Mouse (Mus musculus) liver, embryonic 11.5 days (tissue): Measurements from ENCODE around the gene Pigk. TPM values are rescaled to one million over a fixed set of nuclear protein-coding genes. Genes with fewer than 3 reads are reported as not detected.
A peak's percentile ranks its signal among the peaks of the same experiment; 100 is the strongest.
"Not testable (repeated sequence)": the region's sequence is repeated elsewhere in the genome, so short reads cannot be mapped to it uniquely, and the experiment has no call there.

Experiments
- ATAC-seq: fragments of 200-750 bp; cut with Nextera tagmentation; replicated peaks from 2 replicates; pipeline ENCODE4 v1.8.0; 2017; ENCODE audit warnings: moderate number of reproducible peaks, mild to moderate bottlenecking, moderate TSS enrichment, moderate library complexity; ENCODE audit not compliant: low FRiP score
- DNase-seq: peaks from one replicate; pipeline ENCODE4 v3.0.0-alpha.2; 2017; ENCODE audit warnings: low spot score
- H3K27ac ChIP-seq: fragments of 300-500 bp; sonication (generic); 2 replicates; pipeline ENCODE4 v1.5.1; 2014; ENCODE audit warnings: mild to moderate bottlenecking, low read depth, low read length, control low read depth
- H3K27me3 ChIP-seq: fragments of 300-500 bp; sonication (generic); replicated peaks from 2 replicates; pipeline ENCODE4 v1.6.1; 2014; ENCODE audit warnings: low read length, mixed read lengths; ENCODE audit not compliant: control insufficient read depth, insufficient read depth
- H3K36me3 ChIP-seq: fragments of 300-500 bp; sonication (generic); 2 replicates; pipeline ENCODE4 v1.6.1; 2014; ENCODE audit warnings: mild to moderate bottlenecking, low read length, moderate library complexity, mixed read lengths; ENCODE audit not compliant: control insufficient read depth, insufficient read depth
- H3K4me1 ChIP-seq: fragments of 300-500 bp; sonication (generic); replicated peaks from 2 replicates; pipeline ENCODE4 v1.6.1; 2014; ENCODE audit warnings: low read length, mixed read lengths; ENCODE audit not compliant: control insufficient read depth, insufficient read depth
- H3K4me2 ChIP-seq: fragments of 300-500 bp; sonication (generic); 2 replicates; pipeline ENCODE4 v1.6.1; 2014; ENCODE audit warnings: mild to moderate bottlenecking, control low read depth, moderate library complexity
- H3K4me3 ChIP-seq: fragments of 300-500 bp; sonication (generic); 2 replicates; pipeline ENCODE4 v1.5.1; 2014; ENCODE audit warnings: low read depth, low read length, control low read depth
- H3K9ac ChIP-seq: fragments of 300-500 bp; sonication (generic); 2 replicates; pipeline ENCODE4 v1.6.1; 2014; ENCODE audit warnings: low read depth, low read length, control low read depth
- H3K9me3 ChIP-seq: fragments of 300-500 bp; sonication (generic); 2 replicates; pipeline ENCODE4 v1.6.1; 2016; ENCODE audit warnings: low read length, inconsistent platforms, mixed read lengths; ENCODE audit not compliant: control insufficient read depth
- WGBS: fragments of 180-500 bp; shearing (Covaris S2); extraction: QIAGEN DNeasy Blood & Tissue Kit; methylation state at CpG from one replicate; pipeline ENCODE4 v1.1.7; 2014; 5-methylcytosine and 5-hydroxymethylcytosine counted together
- polyA plus RNA-seq: library from polyadenylated mRNA; unstranded; fragments of >200 nt; fragmentation: Nextera tagmentation; extraction: Ambion mirVana; gene quantifications from 2 replicates; pipeline ENCODE4 v1.2.1, GENCODE M21; 2014

Pigk gene
- polyA plus RNA-seq, 1 experiment from 2014 or later, result 44.2 TPM

DNA sequence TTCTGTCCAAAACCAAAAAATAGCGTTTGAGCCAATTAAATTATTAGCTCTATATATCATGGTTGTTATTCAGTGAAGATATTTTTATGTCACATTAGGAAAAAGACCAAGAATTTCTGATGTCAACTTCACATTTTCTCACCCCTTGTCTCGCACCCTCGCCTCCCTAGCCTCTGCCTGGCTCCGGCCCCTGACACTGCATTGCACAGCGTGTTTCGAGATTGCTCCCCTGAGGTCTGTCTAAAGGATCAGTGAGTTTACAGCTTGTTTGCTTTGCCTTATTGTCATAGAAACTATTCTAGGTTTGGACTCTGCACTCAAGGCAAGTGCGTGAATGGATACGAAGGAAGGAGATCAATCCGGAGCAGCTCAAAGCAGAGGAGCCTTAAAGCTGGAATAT lies 24.8 kb upstream of the Pigk start:
- Histone ChIP-seq H3K4me3 (no peak overlapping the region), H3K36me3 (no peaks in the 10 kb centered on the region), H3K27me3 (no peaks in the 10 kb centered on the region), H3K9ac (no peak overlapping the region), H3K9me3 (no peaks in the 10 kb centered on the region), H3K27ac (no peak overlapping the region), H3K4me1 (no peaks in the 10 kb centered on the region), H3K4me2 (no peak overlapping the region)
- DNase-seq (no peak), ATAC-seq (no peak)
- WGBS, result 78% methylated on average over 9 of the region's 9 CpGs

DNA sequence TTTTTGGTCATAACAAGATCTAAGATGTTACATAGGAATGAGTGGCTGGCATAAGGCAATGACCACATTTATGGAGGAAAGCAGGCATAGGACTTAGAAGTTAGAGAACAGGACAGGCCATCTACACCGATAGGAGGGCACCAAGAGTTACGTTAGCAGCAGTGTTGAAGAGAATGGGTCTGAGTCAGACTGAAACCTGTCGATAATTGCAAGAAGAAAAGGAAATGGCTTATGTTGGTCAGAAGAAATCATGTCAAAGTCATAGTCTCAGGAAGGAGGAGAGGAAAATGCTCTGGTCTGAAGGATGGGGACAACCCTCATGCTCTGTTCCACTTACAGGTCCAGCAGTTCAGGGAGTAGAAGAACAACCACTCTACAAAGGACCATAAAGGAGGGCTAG lies 18.9 kb upstream of the Pigk start:
- no peak overlapping the region for H3K4me2 ChIP-seq
- 0 out of 2 replicates have a peak, but pooled peaks cover 2% of the 10 kb centered on the region for H3K27me3 ChIP-seq
- no peak overlapping the region for H3K27ac ChIP-seq
- 91% methylated on average over 3 of the region's 3 CpGs for WGBS
- H3K9me3 ChIP-seq, result no peaks in the 10 kb centered on the region
- no peak for ATAC-seq
- no peak overlapping the region for H3K9ac ChIP-seq
- no peak overlapping the region for H3K4me3 ChIP-seq
- H3K36me3 ChIP-seq, result no peaks in the 10 kb centered on the region
- DNase-seq, result no peak
- no peaks in the 10 kb centered on the region for H3K4me1 ChIP-seq

GRCm38 (mm10) chr3:152698017-152698416 lies 15.9 kb upstream of the Pigk start:
- no peaks in the 10 kb centered on the region for H3K36me3 ChIP-seq
- H3K27ac ChIP-seq, result no peak overlapping the region
- no peak for ATAC-seq
- 76% methylated on average over 5 of the region's 5 CpGs for WGBS
- no peaks in the 10 kb centered on the region for H3K9me3 ChIP-seq
- no peak overlapping the region for H3K4me3 ChIP-seq
- DNase-seq, result no peak
- H3K4me2 ChIP-seq, result no peak overlapping the region
- no peaks in the 10 kb centered on the region for H3K4me1 ChIP-seq
- 0 out of 2 replicates have a peak, but pooled peaks cover 2% of the 10 kb centered on the region for H3K27me3 ChIP-seq
- H3K9ac ChIP-seq, result no peak overlapping the region

DNA sequence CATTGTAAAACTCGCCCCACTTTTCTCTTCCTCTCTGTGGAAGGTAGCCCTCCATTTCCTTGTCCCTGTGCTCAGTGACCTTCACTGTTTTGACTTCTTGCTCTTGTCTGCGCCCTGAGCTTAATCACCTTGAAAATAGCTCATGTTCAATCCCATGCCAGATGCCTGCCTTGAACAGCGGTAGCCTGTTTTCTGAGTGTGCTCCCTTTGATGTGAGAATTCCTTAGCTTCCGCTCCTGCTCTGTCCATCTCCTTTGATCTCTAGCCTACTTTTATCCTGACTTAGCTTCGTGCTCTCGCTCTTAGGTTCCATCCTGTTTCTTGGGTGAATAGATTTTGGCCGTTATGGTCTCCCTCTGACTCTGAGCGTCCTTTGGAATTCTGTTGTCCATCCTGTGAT lies 14.6 kb upstream of the Pigk start:
- no peaks in the 10 kb centered on the region for H3K36me3 ChIP-seq

DNA sequence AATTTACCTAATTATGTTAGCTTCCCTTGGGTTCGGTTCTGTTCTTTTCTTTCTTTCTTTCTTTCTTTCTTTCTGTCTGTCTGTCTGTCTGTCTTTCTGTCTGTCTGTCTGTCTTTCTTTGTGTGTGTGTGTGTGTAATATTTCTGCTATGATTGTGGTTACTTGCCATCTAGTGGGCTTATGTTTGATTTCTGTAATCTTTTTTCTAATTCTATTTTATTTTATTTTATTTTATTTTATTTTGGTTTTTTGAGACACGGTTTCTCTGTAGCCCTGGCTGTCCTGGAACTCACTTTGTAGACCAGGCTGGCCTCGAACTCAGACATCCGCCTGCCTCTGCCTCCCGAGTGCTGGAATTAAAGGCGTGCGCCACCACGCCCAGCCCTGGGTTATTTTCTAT lies 12.4 kb upstream of the Pigk start:
- 86% methylated on average over 8 of the region's 8 CpGs for WGBS
- H3K4me3 ChIP-seq, H3K9ac ChIP-seq, H3K27me3 ChIP-seq, H3K9me3 ChIP-seq, H3K36me3 ChIP-seq, DNase-seq, H3K4me1 ChIP-seq, H3K4me2 ChIP-seq, H3K27ac ChIP-seq: not testable (repeated sequence)
- ATAC-seq, result peak; percentile 77

More for the DNA sequence above, 14.6 kb upstream of the Pigk start:
- WGBS, result 54% methylated on average over 8 of the region's 8 CpGs
- no peak overlapping the region for H3K9ac ChIP-seq
- no peak overlapping the region for H3K4me2 ChIP-seq
- 0 out of 2 replicates have a peak, but pooled peaks cover 2% of the 10 kb centered on the region for H3K27me3 ChIP-seq
- no peaks in the 10 kb centered on the region for H3K4me1 ChIP-seq
- H3K4me3 ChIP-seq, result no peak overlapping the region
- DNase-seq (no peak), ATAC-seq (no peak)
- H3K27ac ChIP-seq, result no peak overlapping the region
- no peaks in the 10 kb centered on the region for H3K9me3 ChIP-seq

GRCm38 (mm10) chr3:152702274-152702843 lies 11.5 kb upstream of the Pigk start:
- DNase-seq (no peak), ATAC-seq (no peak)
- no peak overlapping the region for H3K27ac ChIP-seq
- peak overlapping the region; percentile 12; the same call in 1 of the 2 replicates for H3K4me2 ChIP-seq
- no peaks in the 10 kb centered on the region for H3K36me3 ChIP-seq
- WGBS, result 57% methylated on average over 8 of the region's 8 CpGs
- H3K4me1 ChIP-seq, result no peaks in the 10 kb centered on the region
- H3K9me3 ChIP-seq, result no peaks in the 10 kb centered on the region
- no peak overlapping the region for H3K9ac ChIP-seq
- no peaks in the 10 kb centered on the region for H3K27me3 ChIP-seq
- H3K4me3 ChIP-seq, result no peak overlapping the region

DNA sequence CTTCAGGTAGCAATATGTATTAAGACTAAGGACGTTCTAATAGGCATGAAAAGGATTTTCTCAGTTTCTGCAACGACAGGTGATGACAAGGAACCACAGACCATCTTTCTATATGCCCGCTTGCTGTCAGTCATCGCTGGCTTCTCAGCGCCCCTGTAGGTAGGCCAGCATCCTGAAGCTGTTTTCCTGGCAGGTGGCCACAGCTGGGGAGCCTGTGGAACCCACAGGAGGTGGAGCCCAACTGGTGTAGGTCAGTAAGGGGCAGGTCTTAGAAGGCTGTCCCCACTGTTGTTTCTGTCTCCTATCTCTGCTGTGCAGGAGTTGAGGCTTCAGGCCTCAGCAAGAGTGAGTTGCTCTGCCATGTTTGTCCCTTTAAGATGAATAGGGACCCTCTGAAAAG lies 8.1 kb upstream of the Pigk start:
- H3K4me2 ChIP-seq, result no peak overlapping the region
- DNase-seq (no peak), ATAC-seq (no peak)
- no peaks in the 10 kb centered on the region for H3K9me3 ChIP-seq
- no peak overlapping the region for H3K27ac ChIP-seq
- H3K4me1 ChIP-seq, result no peaks in the 10 kb centered on the region
- no peaks in the 10 kb centered on the region for H3K36me3 ChIP-seq
- no peak overlapping the region for H3K4me3 ChIP-seq
- 78% methylated on average over 5 of the region's 5 CpGs for WGBS
- no peak overlapping the region for H3K9ac ChIP-seq
- H3K27me3 ChIP-seq, result no peaks in the 10 kb centered on the region

DNA sequence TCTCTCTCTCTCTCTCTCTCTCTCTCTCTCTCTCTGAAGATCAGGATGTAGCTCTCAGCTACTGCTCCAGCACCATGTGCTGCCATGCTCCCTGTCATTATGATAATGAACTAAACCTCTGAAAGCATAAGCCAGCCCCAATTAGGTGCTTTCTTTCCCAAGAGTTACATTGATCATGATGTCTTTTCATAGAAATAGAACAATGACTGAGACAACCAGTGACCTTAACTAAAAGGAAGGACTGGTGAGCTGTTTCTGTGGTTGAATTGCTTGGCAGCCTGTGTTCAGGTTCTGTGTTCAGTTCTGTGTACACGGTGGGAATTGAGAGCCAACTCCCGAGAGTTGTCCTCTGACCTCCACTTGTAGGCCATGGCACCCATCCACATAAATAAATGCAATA lies 7.0 kb upstream of the Pigk start:
- no peaks in the 10 kb centered on the region for H3K36me3 ChIP-seq
- DNase-seq (no peak), ATAC-seq (no peak)
- no peak overlapping the region for H3K4me3 ChIP-seq
- no peaks in the 10 kb centered on the region for H3K4me1 ChIP-seq
- H3K9ac ChIP-seq, result no peak overlapping the region
- no peaks in the 10 kb centered on the region for H3K9me3 ChIP-seq
- no peaks in the 10 kb centered on the region for H3K27me3 ChIP-seq
- no peak overlapping the region for H3K4me2 ChIP-seq
- WGBS, result 90% methylated on average over 2 of the region's 2 CpGs
- no peak overlapping the region for H3K27ac ChIP-seq

DNA sequence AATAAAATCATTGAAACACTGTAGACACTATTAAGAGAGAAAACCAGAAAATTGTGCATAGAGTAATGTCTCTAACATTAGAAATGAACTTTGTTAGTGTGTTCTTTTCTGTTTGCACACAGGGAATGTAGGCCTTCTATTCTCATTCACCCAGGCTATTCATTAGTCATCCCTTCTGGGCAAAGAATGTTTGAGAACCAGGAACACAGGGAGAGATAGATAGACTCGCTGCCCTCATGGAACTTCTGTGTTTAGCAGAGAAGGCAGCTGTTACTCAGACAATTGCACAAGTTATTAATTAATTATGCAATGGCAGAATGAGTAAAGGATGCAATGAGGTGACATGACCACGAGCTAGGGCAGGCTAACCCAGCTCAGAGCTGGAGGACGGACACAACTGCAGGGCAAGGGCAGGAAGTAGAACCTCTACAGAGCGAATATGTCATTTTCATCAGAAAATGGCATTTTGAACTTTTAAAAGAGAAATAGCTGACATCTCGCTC lies 6.5 kb upstream of the Pigk start:
- DNase-seq, result no peak
- no peak overlapping the region for H3K4me3 ChIP-seq
- no peak overlapping the region for H3K4me2 ChIP-seq
- WGBS, result 75% methylated on average over 5 of the region's 5 CpGs
- no peak for ATAC-seq
- H3K27ac ChIP-seq, result no peak overlapping the region
- H3K36me3 ChIP-seq, result no peaks in the 10 kb centered on the region
- H3K9ac ChIP-seq, result no peak overlapping the region
- no peaks in the 10 kb centered on the region for H3K9me3 ChIP-seq
- H3K27me3 ChIP-seq, result no peaks in the 10 kb centered on the region
- H3K4me1 ChIP-seq, result no peaks in the 10 kb centered on the region
